Mouse (Mus musculus) liver, adult (tissue): Measurements from ENCODE around the gene Dnah17.

Experiments used
- GATA4 ChIP-seq: IDR thresholded peaks from 2 replicates; pipeline ENCODE4 v1.6.1; 2014; ENCODE audit warnings: mild to moderate bottlenecking, low read length; ENCODE audit not compliant: insufficient replicate concordance

Gene Dnah17

GRCm38 (mm10) chr11:118151423-118152180 lies 21.2 kb upstream of the Dnah17 start:
- TF ChIP-seq GATA4 = no peak

DNA sequence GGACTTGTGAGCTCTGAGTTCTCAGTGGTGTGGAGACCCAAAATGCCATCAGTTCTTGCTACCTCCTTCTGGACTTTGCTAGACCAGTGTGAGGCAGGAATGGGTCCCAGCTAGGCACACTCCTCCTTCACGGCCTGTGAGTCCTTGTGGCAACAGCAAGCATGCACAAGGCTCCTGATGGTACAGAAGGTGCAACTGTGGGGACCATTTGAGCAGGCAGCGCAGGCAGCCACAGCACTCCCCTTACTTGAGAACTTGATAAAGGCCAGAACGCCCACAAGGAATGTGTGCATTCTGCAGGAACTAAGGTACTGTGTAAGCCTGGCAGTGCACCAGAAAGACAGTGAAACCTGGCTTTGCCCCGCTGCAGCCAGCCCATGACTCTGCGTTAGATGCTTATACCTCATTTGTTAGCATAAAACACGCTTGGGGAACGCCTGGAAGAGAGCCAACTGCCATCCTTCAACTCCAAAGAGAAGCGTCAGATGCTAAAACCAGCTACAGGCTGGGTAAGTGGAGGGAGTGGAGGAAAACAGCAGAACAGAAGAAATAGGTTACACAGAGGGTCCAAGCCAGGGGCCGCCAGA lies 19.8 kb upstream of the Dnah17 start:
- TF ChIP-seq GATA4 = no peak

DNA sequence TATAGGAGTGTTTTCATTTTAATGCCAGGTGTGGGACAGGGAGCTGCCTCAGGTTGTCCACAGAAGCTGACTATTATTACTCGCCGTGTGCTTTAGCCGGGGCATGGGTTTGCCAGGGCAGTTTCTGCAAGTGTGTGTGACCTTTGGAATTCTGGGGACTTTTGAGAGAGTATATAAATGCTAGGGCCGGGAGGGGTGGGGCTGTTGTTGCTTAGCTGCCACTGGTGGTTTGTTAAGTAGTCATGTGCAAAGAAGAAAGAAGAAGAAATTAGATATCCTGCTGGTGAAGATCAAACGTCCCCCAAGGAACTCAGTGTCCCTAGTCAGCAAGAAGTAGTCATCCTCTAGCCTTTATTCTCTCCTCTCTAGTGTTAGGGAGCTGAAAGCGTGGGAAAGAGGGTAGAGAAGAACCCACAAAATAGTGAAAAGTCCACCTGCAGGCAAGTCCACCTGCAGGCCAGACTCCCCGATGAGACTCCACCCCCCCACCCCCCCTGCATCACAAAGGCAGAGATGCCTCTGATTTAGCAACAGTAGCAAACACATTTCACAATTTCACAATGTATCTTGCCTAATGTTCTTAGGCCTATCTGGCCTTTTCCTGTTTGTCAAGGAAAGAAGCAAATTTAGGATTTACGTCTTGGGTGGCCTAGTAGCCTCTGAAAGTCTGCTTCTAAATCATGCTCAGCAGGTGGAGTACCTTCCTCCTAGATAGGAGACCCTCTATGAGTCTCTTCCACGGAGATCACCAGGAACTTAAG lies 17.6 kb upstream of the Dnah17 start:
- TF ChIP-seq GATA4 = 0 out of 2 replicates have a peak, but pooled peaks have one; percentile 17

DNA sequence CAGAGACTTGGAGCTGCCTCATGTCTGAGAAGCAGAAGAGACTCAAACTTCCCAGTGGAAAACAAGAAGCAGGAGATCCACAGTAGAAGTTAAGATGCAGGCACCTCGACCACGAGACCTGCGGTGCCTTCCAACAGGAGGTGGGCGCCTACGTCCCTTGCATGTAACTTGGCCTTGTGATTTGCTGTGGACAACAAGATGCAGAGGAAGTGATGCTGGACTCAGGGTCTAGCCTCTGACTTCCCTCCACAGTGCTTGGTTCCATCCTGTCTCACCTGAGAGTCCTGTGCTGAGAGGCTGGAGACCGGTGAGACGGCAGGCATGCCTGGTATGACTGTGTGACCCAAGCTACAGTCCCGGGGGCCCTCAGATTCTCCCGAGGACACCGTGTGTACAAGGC lies 16.0 kb upstream of the Dnah17 start:
- no peak for TF ChIP-seq GATA4

GRCm38 (mm10) chr11:118145771-118146351 lies 15.4 kb upstream of the Dnah17 start:
- TF ChIP-seq GATA4 = no peak

DNA sequence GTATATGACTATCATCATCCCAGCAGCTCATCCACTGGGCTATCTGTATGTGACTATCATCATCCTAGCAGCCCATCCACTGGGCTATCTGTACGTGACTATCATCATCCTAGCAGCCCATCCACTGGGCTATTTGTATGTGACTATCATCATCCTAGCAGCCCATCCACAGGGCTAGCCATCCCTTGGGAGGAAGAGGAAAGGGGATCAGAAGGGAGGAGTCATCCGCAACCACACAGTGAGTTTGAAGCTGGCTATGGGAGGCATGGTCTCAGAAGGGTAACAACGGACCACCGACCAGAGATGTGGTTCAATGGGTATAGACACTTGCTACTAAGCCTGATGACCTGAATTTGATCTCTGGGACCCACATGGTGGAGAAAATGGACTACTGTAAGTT lies 14.7 kb upstream of the Dnah17 start:
- no peak for TF ChIP-seq GATA4

DNA sequence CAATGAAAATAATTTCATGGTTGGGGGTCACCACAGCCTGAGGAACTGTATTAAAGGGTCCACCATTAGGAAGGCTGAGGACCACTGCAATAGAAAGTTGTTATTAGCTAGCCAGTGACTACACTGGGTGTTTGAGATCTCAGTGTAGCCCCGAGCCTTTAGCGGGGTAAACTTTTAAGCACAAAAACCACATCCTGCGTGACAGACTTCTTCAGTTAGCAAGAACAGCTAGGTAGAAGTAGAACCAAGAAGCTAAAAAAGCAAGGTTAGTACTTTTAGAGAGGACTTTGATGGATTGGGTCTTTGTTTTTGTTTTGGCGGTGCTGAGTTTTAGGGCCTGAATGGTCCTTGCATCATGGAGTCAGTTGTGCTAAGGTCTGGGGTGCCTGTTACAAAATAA lies 13.3 kb upstream of the Dnah17 start:
- no peak for TF ChIP-seq GATA4

GRCm38 (mm10) chr11:118142547-118143165 lies 12.2 kb upstream of the Dnah17 start:
- TF ChIP-seq GATA4 = no peak

- TF ChIP-seq GATA4 = no peak
Observed at GRCm38 (mm10) chr11:118140771-118141565, 10.5 kb upstream of the Dnah17 start.

DNA sequence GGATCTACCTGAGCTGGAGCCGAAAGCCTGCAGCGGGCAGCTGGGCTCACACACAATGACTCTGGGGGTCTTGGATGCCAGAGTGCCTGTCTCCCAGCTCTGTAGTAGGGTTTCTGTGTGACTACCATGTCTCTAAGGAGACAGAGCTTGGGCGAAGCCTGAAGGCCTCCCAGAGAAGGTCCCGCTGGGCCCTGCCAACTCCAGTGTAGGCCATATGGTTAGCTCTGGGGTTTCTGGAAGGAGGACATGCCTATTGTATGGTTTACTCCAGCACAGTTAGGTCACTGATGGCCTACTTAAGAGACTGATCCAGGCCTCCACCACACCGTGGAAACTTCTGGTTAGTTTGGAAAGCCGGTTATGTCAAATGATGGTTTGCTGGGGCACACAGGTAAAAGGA lies 7.9 kb upstream of the Dnah17 start:
- TF ChIP-seq GATA4 = no peak

DNA sequence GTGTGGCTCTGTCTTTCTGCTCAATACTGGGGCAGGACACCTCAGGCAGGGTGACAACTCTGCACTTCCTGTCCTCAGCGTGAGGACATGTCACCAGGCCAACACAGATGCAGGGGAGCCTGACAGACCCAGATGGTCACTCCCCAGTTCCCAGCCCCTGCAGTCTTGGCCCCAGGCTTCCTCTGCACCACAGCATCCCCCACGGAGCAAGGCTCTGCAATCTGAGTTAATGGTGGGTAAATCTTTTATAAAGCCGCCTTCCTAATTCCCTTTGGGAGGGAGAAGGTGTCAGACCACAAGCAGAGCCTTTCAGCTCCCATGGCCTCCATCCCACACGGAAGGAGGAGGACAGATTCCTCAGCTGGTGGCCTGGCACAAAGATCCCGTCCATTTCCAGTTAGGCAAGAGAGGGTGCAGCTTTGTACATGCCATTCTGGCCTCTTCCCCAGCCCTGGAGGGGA lies 5.8 kb upstream of the Dnah17 start:
- no peak for TF ChIP-seq GATA4

DNA sequence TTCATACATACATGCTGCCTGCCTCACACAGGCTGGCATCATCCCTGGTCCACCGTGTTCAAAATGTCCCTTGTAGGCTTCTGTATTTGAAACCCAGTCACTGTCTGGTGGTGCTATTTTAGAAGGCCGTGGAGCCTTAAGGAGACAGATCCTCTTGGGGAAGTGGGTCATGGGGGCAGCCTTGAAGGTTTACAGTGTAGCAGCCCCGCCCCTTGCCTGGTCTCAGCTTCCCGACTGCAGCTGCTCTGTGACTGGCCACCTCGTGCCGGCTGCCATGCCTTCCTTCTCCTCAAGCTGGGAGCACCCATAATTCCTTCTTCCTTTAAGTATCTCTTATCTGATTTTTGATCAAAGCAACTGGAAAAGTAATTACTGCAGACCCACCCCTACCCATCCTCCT lies 4.8 kb upstream of the Dnah17 start:
- no peak for TF ChIP-seq GATA4

- TF ChIP-seq GATA4 = no peak
Observed at GRCm38 (mm10) chr11:118133752-118134169, 3.3 kb upstream of the Dnah17 start.

DNA sequence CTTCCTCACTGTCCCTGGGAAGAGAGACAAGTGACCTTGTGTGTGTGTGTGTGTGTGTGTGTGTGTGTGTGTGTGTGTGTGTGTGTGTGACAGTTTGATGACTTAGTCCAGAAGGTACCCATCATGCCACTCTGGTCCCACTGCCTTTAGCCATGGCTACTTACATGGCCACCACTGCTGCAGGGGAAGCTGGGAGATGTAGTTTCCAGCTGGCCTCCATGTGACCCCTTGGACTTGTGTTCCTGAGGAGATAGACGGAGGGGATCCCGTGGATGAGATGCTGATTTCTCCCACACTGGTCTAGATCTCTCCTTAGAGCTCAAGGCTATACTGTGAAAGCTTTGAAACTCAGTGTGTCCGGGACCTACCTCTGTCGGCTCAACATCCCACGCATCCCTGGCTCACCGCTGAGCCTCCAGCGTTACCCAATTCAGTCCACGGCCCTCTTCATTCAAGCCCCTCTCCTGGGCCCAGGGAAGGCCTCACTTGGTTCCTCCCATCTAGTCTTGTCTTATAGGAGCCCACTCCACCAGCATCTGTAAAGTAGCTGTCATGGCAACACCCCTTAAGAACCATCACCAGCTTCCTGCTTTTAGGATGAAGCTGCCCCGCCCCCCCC lies 2.8 kb upstream of the Dnah17 start:
- no peak for TF ChIP-seq GATA4
